Mouse (Mus musculus): ENCODE measurements around the gene Ust. TPM values are rescaled to one million over a fixed set of nuclear protein-coding genes. Genes with fewer than 3 reads are reported as not detected.

The Ust gene
- polyA plus RNA-seq, 1 experiment from 2014 or later = 6.6 TPM

DNA sequence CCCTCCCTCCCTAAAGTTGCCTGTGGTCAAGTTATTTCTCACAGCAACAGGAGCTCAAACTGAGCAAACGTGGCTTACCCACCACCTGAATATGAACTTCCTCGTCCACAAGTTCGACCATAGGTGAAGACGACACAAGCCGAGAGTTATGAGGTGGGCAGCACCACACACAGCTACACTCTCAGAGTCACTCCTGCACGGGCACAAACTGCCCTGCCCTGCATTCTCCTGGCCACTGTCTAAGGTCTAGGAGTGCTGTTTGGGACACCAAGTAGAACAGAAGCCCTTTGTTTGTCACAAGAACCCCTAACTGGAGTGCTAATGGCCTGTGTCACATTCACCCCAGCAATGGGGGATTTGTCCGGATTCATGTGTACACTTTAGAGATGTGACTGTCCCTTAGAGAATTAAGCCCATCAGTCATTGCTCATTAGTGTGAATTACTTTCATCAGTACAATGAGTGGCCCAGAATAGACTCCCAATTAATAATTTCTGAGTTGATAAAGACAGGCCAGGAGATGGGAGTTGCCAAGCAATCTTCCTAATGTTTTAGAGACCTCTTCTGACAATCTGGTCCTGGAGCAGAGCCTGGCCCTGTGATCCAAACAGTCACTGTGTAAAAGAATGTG, 2.3 kb upstream of the Ust start:
- no peaks in the 10 kb centered on the region for H3K9me3 ChIP-seq (replicated peaks)
- no peak overlapping the region for H3K4me3 ChIP-seq (replicated peaks)
- H3K9ac ChIP-seq = no peak overlapping the region
- ATAC-seq (replicated peaks; ENCODE audit: low FRiP score) = no peak
- H3K4me1 ChIP-seq = peaks cover 24% of the 10 kb centered on the region
- no peak overlapping the region for H3K27ac ChIP-seq
- H3K27me3 ChIP-seq = peaks cover 27% of the 10 kb centered on the region
- WGBS = 75% methylated on average over 7 of the region's 7 CpGs
- no peak overlapping the region for H3K4me2 ChIP-seq
- H3K36me3 ChIP-seq = no peaks in the 10 kb centered on the region

DNA sequence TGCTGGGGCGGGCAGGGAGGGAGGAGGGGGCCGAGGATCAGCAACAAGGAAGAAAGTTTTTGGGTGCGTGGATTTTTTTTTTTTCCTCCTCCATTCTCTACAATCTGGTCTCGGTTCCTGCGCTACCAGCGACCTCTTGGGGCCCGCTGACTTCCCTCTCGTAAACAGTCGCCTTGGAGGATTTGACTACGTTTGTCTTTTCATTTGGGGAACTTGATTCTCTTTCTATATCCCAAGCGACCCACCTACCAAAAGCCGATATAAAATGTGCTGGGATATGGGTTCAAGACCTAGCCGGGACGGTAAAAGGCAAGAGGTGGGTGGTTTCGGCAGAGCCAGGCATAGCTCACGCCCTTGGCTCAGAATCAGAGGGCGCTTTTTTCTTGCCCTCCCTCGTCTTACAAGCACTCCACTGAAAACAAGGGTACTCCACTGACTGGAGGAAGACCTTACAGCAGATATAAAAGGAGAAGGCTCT, 428 bp upstream of the Ust start:
- Histone ChIP-seq H3K9me3 (replicated peaks) (no peaks in the 10 kb centered on the region), H3K27ac (peak overlapping the region; percentile 28), H3K4me3 (replicated peaks) (peak overlapping the region; percentile 63), H3K27me3 (peaks cover 27% of the 10 kb centered on the region), H3K4me2 (peak overlapping the region; percentile 91), H3K4me1 (peaks cover 31% of the 10 kb centered on the region), H3K9ac (peak overlapping the region; percentile 67; the same call in 1 of the 2 replicates), H3K36me3 (no peaks in the 10 kb centered on the region)
- no peak for ATAC-seq (replicated peaks; ENCODE audit: low FRiP score)
- 1% methylated on average over 17 of the region's 18 CpGs for WGBS

GRCm38 (mm10) chr10:8517591-8518140, 959 bp downstream of the Ust start:
- peak overlapping the region; percentile 91 for H3K4me2 ChIP-seq
- peak overlapping the region; percentile 67 for H3K9ac ChIP-seq
- WGBS = under 1% methylated on average over 26 of the region's 26 CpGs
- H3K36me3 ChIP-seq = no peaks in the 10 kb centered on the region
- peak; percentile 22 for ATAC-seq (replicated peaks; ENCODE audit: low FRiP score)
- H3K9me3 ChIP-seq (replicated peaks) = no peaks in the 10 kb centered on the region
- peaks cover 40% of the 10 kb centered on the region for H3K4me1 ChIP-seq
- peak overlapping the region; percentile 63 for H3K4me3 ChIP-seq (replicated peaks)
- H3K27ac ChIP-seq = peak overlapping the region; percentile 86
- H3K27me3 ChIP-seq = peaks cover 27% of the 10 kb centered on the region

DNA sequence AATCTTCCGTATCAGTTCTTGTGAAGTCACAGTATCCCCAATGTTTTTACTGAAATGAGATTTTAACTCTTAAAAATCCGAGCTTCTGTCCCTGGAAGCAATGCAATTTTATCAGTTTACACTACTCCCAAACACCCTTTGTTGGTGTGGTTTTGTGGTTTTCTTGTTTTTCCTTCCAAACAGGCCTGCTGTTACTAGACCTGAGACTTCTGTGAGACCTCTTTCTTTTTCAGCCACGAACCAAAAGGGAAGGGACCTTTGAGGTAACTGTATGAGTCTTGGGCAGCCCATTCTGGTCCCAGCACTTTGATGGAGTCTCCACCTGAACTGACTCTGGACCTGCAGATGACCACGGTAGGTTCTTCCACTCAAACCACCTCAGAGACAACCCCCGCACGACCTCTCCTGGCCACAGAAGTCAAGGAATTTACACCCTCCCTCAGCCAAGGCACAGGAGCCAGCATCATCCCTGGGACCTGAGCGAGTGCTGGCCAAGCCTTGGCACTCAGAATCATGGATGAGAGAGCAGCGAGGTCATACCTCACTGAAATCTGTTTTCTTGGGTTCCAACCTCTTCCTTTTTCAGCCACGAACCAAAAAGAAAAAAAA, 1.6 kb downstream of the Ust start:
- Histone ChIP-seq H3K4me2 (peak overlapping the region; percentile 91), H3K27me3 (peaks cover 27% of the 10 kb centered on the region), H3K27ac (no peak overlapping the region), H3K4me1 (peaks cover 40% of the 10 kb centered on the region), H3K9me3 (replicated peaks) (no peaks in the 10 kb centered on the region), H3K9ac (peak overlapping the region; percentile 67; the same call in 1 of the 2 replicates), H3K36me3 (no peaks in the 10 kb centered on the region), H3K4me3 (replicated peaks) (peak overlapping the region; percentile 63)
- ATAC-seq (replicated peaks; ENCODE audit: low FRiP score) = no peak
- 15% methylated on average over 9 of the region's 9 CpGs for WGBS

- Histone ChIP-seq H3K9me3 (replicated peaks) (no peaks in the 10 kb centered on the region), H3K4me3 (replicated peaks) (no peak overlapping the region), H3K27ac (peak overlapping the region; percentile 82), H3K4me2 (no peak overlapping the region), H3K36me3 (no peaks in the 10 kb centered on the region), H3K4me1 (peaks cover 37% of the 10 kb centered on the region), H3K27me3 (peaks cover 24% of the 10 kb centered on the region), H3K9ac (no peak overlapping the region)
- ATAC-seq (replicated peaks; ENCODE audit: low FRiP score) = peak; percentile 66
- WGBS = 52% methylated on average over 3 of the region's 3 CpGs
Observed at GRCm38 (mm10) chr10:8513690-8514089, 4.9 kb downstream of the Ust start.

DNA sequence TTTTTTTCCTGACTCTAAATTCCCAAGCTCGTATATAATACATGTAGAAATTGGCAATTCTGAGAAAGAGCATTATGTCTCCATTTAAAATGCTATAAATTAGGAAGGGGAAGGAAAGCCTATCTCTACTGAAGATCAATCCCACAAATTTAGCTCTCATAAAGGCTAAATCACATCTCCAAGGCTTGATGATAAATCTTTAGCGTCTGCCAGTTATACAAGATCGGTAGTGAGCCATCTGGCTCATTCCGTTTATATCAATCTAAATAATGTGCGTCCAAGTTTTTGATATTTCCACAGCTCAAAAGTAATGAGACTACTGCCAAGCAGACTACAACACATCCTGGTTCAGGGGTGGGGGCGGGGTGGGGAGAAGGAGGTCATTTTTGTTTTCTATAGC, 6.4 kb downstream of the Ust start:
- no peak for ATAC-seq (replicated peaks; ENCODE audit: low FRiP score)
- Histone ChIP-seq H3K9ac (no peak overlapping the region), H3K4me2 (no peak overlapping the region), H3K4me1 (peaks cover 26% of the 10 kb centered on the region), H3K27me3 (peaks cover 13% of the 10 kb centered on the region), H3K36me3 (no peaks in the 10 kb centered on the region), H3K4me3 (replicated peaks) (no peak overlapping the region), H3K9me3 (replicated peaks) (no peaks in the 10 kb centered on the region), H3K27ac (no peak overlapping the region)
- 70% methylated on average over 6 of the region's 6 CpGs for WGBS

GRCm38 (mm10) chr10:8511760-8512159, 6.9 kb downstream of the Ust start:
- ATAC-seq (replicated peaks; ENCODE audit: low FRiP score) = no peak
- WGBS = 47% methylated on average over 8 of the region's 8 CpGs

DNA sequence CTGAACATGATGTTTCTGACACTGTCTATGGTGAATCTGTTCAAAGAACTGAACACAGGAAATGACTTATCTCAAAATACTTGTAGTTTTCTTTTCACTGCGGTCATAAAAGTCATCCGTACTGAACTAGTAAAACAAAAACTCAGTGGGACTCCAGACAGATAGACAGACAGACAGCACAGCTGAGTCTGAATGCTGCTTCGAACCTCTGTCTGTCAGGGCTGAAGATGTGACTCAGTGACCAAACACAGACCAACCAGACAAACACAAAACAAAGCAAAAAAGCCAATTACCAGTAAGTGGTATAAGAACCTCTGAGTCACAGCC, 12.4 kb downstream of the Ust start:
- H3K4me1 ChIP-seq = peaks cover 21% of the 10 kb centered on the region
- no peak for ATAC-seq (replicated peaks; ENCODE audit: low FRiP score)
- no peak overlapping the region for H3K27ac ChIP-seq
- no peaks in the 10 kb centered on the region for H3K36me3 ChIP-seq
- H3K9ac ChIP-seq = no peak overlapping the region
- H3K4me2 ChIP-seq = no peak overlapping the region
- H3K27me3 ChIP-seq = no peaks in the 10 kb centered on the region
- no peak overlapping the region for H3K4me3 ChIP-seq (replicated peaks)
- 42% methylated on average over 3 of the region's 3 CpGs for WGBS
- H3K9me3 ChIP-seq (replicated peaks) = no peaks in the 10 kb centered on the region

More at GRCm38 (mm10) chr10:8511760-8512159, 6.9 kb downstream of the Ust start:
- Histone ChIP-seq H3K9ac (no peak overlapping the region), H3K4me3 (replicated peaks) (no peak overlapping the region), H3K27me3 (peaks cover 9% of the 10 kb centered on the region), H3K4me2 (no peak overlapping the region), H3K9me3 (replicated peaks) (no peaks in the 10 kb centered on the region), H3K36me3 (no peaks in the 10 kb centered on the region), H3K4me1 (peaks cover 22% of the 10 kb centered on the region), H3K27ac (no peak overlapping the region)

DNA sequence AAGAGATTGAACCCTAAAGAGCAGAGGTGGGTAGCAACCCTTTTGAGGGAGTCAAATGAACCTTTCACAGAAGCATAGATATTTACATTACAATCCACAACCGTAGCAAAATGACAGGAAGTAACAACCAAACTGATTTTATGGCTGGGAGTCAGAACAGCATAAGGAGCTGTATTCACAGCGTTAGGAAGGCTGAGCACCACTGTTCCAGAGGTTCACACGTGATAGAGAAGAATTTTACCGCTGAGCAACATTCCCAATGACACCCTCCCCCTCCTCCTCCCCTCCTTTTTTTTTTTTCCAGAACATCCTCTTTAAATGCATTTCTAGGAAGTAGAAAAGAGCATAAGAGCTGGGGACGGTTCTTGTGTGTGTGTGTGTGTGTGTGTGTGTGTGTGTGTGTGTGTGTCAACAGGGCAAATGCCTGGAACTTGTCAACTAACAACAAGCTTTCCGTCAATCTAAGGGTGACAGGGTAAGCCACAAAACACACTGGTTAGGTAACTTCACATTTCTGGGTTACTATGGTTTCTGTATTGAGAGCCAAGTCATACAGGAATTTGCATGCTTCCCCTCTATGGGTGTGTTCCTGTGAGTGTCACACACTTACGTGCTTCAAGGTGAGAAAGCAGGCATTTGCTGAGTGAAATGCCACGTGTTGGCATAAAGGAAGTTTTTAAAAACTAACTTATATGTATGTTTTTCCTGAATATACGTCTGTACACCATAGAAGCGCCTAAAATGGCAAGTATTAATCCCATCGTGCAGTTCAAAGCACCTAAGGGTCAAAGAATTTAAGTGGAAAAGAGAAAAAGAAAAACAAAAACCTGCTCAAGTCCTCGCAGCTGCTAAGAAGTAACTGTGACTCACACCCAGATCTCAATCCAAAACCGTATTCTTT, 13.0 kb downstream of the Ust start:
- H3K36me3 ChIP-seq = no peaks in the 10 kb centered on the region
- H3K9ac ChIP-seq = no peak overlapping the region
- WGBS = 39% methylated on average over 13 of the region's 13 CpGs
- H3K4me2 ChIP-seq = no peak overlapping the region
- peaks cover 26% of the 10 kb centered on the region for H3K4me1 ChIP-seq
- no peaks in the 10 kb centered on the region for H3K9me3 ChIP-seq (replicated peaks)
- no peak overlapping the region for H3K27ac ChIP-seq
- no peak for ATAC-seq (replicated peaks; ENCODE audit: low FRiP score)
- no peak overlapping the region for H3K4me3 ChIP-seq (replicated peaks)
- H3K27me3 ChIP-seq = no peaks in the 10 kb centered on the region

GRCm38 (mm10) chr10:8504832-8505231, 13.8 kb downstream of the Ust start:
- no peaks in the 10 kb centered on the region for H3K27me3 ChIP-seq
- WGBS = 89% methylated on average over 4 of the region's 4 CpGs
- no peaks in the 10 kb centered on the region for H3K9me3 ChIP-seq (replicated peaks)
- H3K27ac ChIP-seq = no peak overlapping the region
- no peak overlapping the region for H3K4me2 ChIP-seq
- H3K9ac ChIP-seq = no peak overlapping the region
- no peaks in the 10 kb centered on the region for H3K36me3 ChIP-seq
- ATAC-seq (replicated peaks; ENCODE audit: low FRiP score) = no peak; the same call in 1 of the 2 replicates
- H3K4me3 ChIP-seq (replicated peaks) = no peak overlapping the region
- peaks cover 30% of the 10 kb centered on the region for H3K4me1 ChIP-seq

- ATAC-seq (replicated peaks; ENCODE audit: low FRiP score) = no peak
- Histone ChIP-seq H3K9ac (no peak overlapping the region), H3K4me2 (no peak overlapping the region), H3K36me3 (no peaks in the 10 kb centered on the region), H3K4me3 (replicated peaks) (no peak overlapping the region), H3K27ac (no peak overlapping the region), H3K4me1 (peaks cover 26% of the 10 kb centered on the region), H3K9me3 (replicated peaks) (no peaks in the 10 kb centered on the region), H3K27me3 (no peaks in the 10 kb centered on the region)
- 73% methylated on average over 13 of the region's 13 CpGs for WGBS
Observed at GRCm38 (mm10) chr10:8498951-8499891, 19.4 kb downstream of the Ust start.
